Mouse (Mus musculus): ENCODE results near the gene Hoxb7.

- TF ChIP-seq CTCF (IDR thresholded peaks at IDR 0.05; ENCODE audit: low read depth) (no peak), EP300 (IDR thresholded peaks at IDR 0.05; ENCODE audit: low read depth) (no peak)
These were observed 19.9 kb downstream of the Hoxb7 start for GRCm38 (mm10) chr11:96306183-96306907.
